In the genomic region with DNA sequence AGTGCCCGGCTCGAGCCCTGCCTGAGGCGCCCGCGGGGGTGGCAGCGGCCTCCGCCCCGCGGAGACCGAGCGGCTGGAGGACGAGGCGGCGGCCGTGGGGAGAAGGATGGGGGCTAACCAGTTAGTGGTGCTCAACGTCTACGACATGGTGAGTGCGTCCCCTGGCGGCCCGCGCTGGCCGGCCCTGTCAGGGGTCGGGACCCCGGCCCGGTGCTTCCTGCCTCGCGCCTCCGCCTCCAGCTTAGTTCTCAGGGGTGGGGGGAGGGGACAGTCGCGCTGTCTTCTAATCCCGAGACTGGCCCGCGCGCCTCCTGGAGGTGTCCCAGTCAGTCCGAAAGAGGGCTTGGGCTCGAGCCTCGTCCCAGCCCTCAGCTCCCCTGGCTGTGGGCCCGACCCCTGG, we compare ENCODE assay signal across 8 mouse cellular contexts. TPM values are rescaled to one million over a fixed set of nuclear protein-coding genes. Genes with fewer than 3 reads are reported as not detected.
DNase-seq lines count a peak whose midpoint lies in the region; ATAC-seq and TF ChIP-seq lines count a peak whose summit lies in the region.
"Not testable (repeated sequence)": the region's sequence is repeated elsewhere in the genome, so short reads cannot be mapped to it uniquely, and the experiment has no call there.

No protein-coding gene starts in this region.

- H3K4me2 ChIP-seq in heart, postnatal 0 days (ENCODE audit: low read depth, low read length), result peak overlapping the region; percentile 60
- H3K4me2 ChIP-seq in kidney, postnatal 0 days (ENCODE audit: low read length), result peak overlapping the region; percentile 55
- peak overlapping the region; percentile 77 for H3K4me2 ChIP-seq in liver, postnatal 0 days (ENCODE audit: low read depth, low read length)
- peak overlapping the region; percentile 33 for H3K4me2 ChIP-seq in midbrain, embryonic 16.5 days (ENCODE audit: low read length)
- H3K4me2 ChIP-seq in stomach, embryonic 15.5 days, result peak overlapping the region; percentile 45

- WGBS in forebrain, embryonic 10.5 days, result under 1% methylated on average over 24 of the region's 38 CpGs
- under 1% methylated on average over 26 of the region's 38 CpGs for WGBS in heart, postnatal 0 days
- WGBS in kidney, postnatal 0 days, result under 1% methylated on average over 28 of the region's 38 CpGs
- 0% methylated on average over 14 of the region's 38 CpGs for WGBS in liver, postnatal 0 days (ENCODE audit: insufficient replicate concordance)
- 0% methylated on average over 20 of the region's 38 CpGs for WGBS in midbrain, embryonic 16.5 days
- under 1% methylated on average over 26 of the region's 38 CpGs for WGBS in stomach, embryonic 15.5 days

- ATAC-seq in heart, postnatal 0 days (ENCODE audit: insufficient read depth, low read depth), result peak; percentile 47
- ATAC-seq in kidney, postnatal 0 days (replicated peaks; ENCODE audit: low FRiP score, low read depth), result peak; percentile 74
- ATAC-seq in liver, postnatal 0 days, result peak; percentile 23
- peak; percentile 77 for ATAC-seq in midbrain, embryonic 16.5 days
- not testable (repeated sequence) for ATAC-seq in stomach, embryonic 15.5 days (ENCODE audit: insufficient read depth, low FRiP score, low read depth)

- peak; percentile 35 for TF ChIP-seq CTCF in heart, postnatal 0 days (IDR thresholded peaks at IDR 0.05; ENCODE audit: low read depth)
- TF ChIP-seq CTCF in kidney, postnatal 0 days (IDR thresholded peaks at IDR 0.05; ENCODE audit: low read depth), result peak; percentile 45; the same call in 1 of the 2 replicates
- TF ChIP-seq CTCF in liver, postnatal 0 days (IDR thresholded peaks at IDR 0.05; ENCODE audit: low read depth), result peak; percentile 51

- not testable (repeated sequence) for TF ChIP-seq EP300 in heart, postnatal 0 days (IDR thresholded peaks at IDR 0.05; ENCODE audit: low read depth); liver, postnatal 0 days (IDR thresholded peaks at IDR 0.05; ENCODE audit: low read depth)

- H3K27me3 ChIP-seq in forebrain, embryonic 10.5 days (ENCODE audit: poor library complexity, severe bottlenecking); heart, postnatal 0 days (ENCODE audit: control insufficient read depth, insufficient read depth, low read length); kidney, postnatal 0 days (ENCODE audit: insufficient read depth, low read length); liver, postnatal 0 days (ENCODE audit: insufficient read depth, low read length); midbrain, embryonic 16.5 days (ENCODE audit: control insufficient read depth, insufficient read depth, low read depth, low read length); stomach, embryonic 15.5 days (replicated peaks): not testable (repeated sequence)

- not testable (repeated sequence) for H3K36me3 ChIP-seq in forebrain, embryonic 10.5 days (replicated peaks); heart, postnatal 0 days (replicated peaks; ENCODE audit: control insufficient read depth, insufficient read depth, low read length); kidney, postnatal 0 days (ENCODE audit: insufficient read depth, low read length); liver, postnatal 0 days (replicated peaks; ENCODE audit: insufficient read depth, low read length); midbrain, embryonic 16.5 days (ENCODE audit: control insufficient read depth, insufficient read depth, low read length); stomach, embryonic 15.5 days

- peak overlapping the region; percentile 84 for H3K27ac ChIP-seq in forebrain, embryonic 10.5 days
- H3K27ac ChIP-seq in heart, postnatal 0 days (ENCODE audit: low read depth), result peak overlapping the region; percentile 93
- peak overlapping the region; percentile 77 for H3K27ac ChIP-seq in kidney, postnatal 0 days
- H3K27ac ChIP-seq in liver, postnatal 0 days (ENCODE audit: low read depth), result peak overlapping the region; percentile 93
- H3K27ac ChIP-seq in midbrain, embryonic 16.5 days (ENCODE audit: low read length), result peak overlapping the region; percentile 76
- peak overlapping the region; percentile 82 for H3K27ac ChIP-seq in stomach, embryonic 15.5 days

- not testable (repeated sequence) for H3K9me3 ChIP-seq in forebrain, embryonic 10.5 days; heart, postnatal 0 days (replicated peaks; ENCODE audit: control insufficient read depth, low read length); kidney, postnatal 0 days (replicated peaks; ENCODE audit: low read length); liver, postnatal 0 days (ENCODE audit: low read length); midbrain, embryonic 16.5 days (replicated peaks; ENCODE audit: control insufficient read depth, low read length, poor library complexity, severe bottlenecking); stomach, embryonic 15.5 days

- peak overlapping the region; percentile 63 for H3K4me3 ChIP-seq in forebrain, embryonic 10.5 days
- peak overlapping the region; percentile 72 for H3K4me3 ChIP-seq in heart, postnatal 0 days (ENCODE audit: low read depth, low read length)
- H3K4me3 ChIP-seq in kidney, postnatal 0 days (replicated peaks; ENCODE audit: low read depth, low read length), result peak overlapping the region; percentile 58
- H3K4me3 ChIP-seq in liver, postnatal 0 days (ENCODE audit: low read depth, low read length), result peak overlapping the region; percentile 69
- H3K4me3 ChIP-seq in midbrain, embryonic 16.5 days (ENCODE audit: low read depth, low read length), result peak overlapping the region; percentile 64
- peak overlapping the region; percentile 71 for H3K4me3 ChIP-seq in stomach, embryonic 15.5 days (replicated peaks)

- H3K9ac ChIP-seq in heart, postnatal 0 days (replicated peaks; ENCODE audit: low read depth, low read length), result peak overlapping the region; percentile 66
- peak overlapping the region; percentile 57 for H3K9ac ChIP-seq in kidney, postnatal 0 days (ENCODE audit: low read depth, low read length)
- H3K9ac ChIP-seq in liver, postnatal 0 days (replicated peaks), result peak overlapping the region; percentile 83
- H3K9ac ChIP-seq in midbrain, embryonic 16.5 days (ENCODE audit: low read depth, low read length), result peak overlapping the region; percentile 76
- H3K9ac ChIP-seq in stomach, embryonic 15.5 days, result peak overlapping the region; percentile 35; the same call in 1 of the 2 replicates

- H3K4me1 ChIP-seq in forebrain, embryonic 10.5 days, result peaks cover 17% of the 10 kb centered on the region
- peaks cover 15% of the 10 kb centered on the region; the same call in 1 of the 2 replicates for H3K4me1 ChIP-seq in heart, postnatal 0 days (ENCODE audit: control insufficient read depth, insufficient read depth)
- not testable (repeated sequence) for H3K4me1 ChIP-seq in kidney, postnatal 0 days (replicated peaks; ENCODE audit: insufficient read depth, low read length); liver, postnatal 0 days (ENCODE audit: insufficient read depth); stomach, embryonic 15.5 days
- peaks cover 18% of the 10 kb centered on the region for H3K4me1 ChIP-seq in midbrain, embryonic 16.5 days (ENCODE audit: control insufficient read depth, insufficient read depth, low read length)

- peak; percentile 82 for DNase-seq in CD4-positive, CD25-positive, alpha-beta regulatory T cell, adult 2 months (ENCODE audit: low read depth, low spot score)
- peak; percentile 23 for DNase-seq in c-Kit-positive CD71-positive TER-119-positive erythroid progenitor cells, embryonic 14.5 days (ENCODE audit: low spot score)
- peak; percentile 79 for DNase-seq in forebrain, embryonic 10.5 days (ENCODE audit: extremely low spot score, low spot score)
- peak; percentile 34 for DNase-seq in heart, postnatal 0 days (ENCODE audit: low spot score)
- peak; percentile 72 for DNase-seq in kidney, postnatal 0 days (ENCODE audit: low spot score)
- DNase-seq in liver, postnatal 0 days, result not testable (repeated sequence)

RNA-seq across cellular contexts. Expression of a gene that starts 0.6 kb away (rescaled TPM):
- polyA plus RNA-seq in forebrain, embryonic 10.5 days (2016; fragmentation: Nextera tagmentation; extraction: Ambion mirVana), result 14.7 and 19.1 TPM in 2 replicates
- total RNA-seq in heart, postnatal 0 days (2014; rRNA removed; ENCODE audit: low replicate concordance), result 22.6 and 35.0 TPM in 2 replicates
- polyA plus RNA-seq in heart, postnatal 0 days (2015; fragmentation: Nextera tagmentation; extraction: Ambion mirVana), result 24.8 and 26.8 TPM in 2 replicates
- 24.2 and 25.4 TPM in 2 replicates for polyA plus RNA-seq in kidney, postnatal 0 days (2015; fragmentation: Nextera tagmentation; extraction: Ambion mirVana)
- polyA plus RNA-seq in liver, postnatal 0 days (2015; fragmentation: Nextera tagmentation; extraction: Ambion mirVana), result 26.5 and 33.8 TPM in 2 replicates
- polyA plus RNA-seq in midbrain, embryonic 16.5 days (2015; fragmentation: Nextera tagmentation; extraction: Ambion mirVana), result 21.3 and 22.7 TPM in 2 replicates
- polyA plus RNA-seq in stomach, embryonic 15.5 days (2015; fragmentation: Nextera tagmentation; extraction: Ambion mirVana), result 23.1 and 25.2 TPM in 2 replicates
